Mouse (Mus musculus): ENCODE results near the gene Trib2. TPM values are rescaled to one million over a fixed set of nuclear protein-coding genes. Genes with fewer than 3 reads are reported as not detected.

Trib2 gene
- polyA plus RNA-seq, 1 experiment from 2014 or later: 150 TPM

- WGBS: 80% methylated on average over 7 of the region's 7 CpGs
- Histone ChIP-seq H3K4me2 (replicated peaks) (no peak overlapping the region), H3K4me3 (replicated peaks; ENCODE audit: low read length) (no peak overlapping the region), H3K27me3 (ENCODE audit: control insufficient read depth, insufficient read depth, low read length) (no peaks in the 10 kb centered on the region), H3K9me3 (ENCODE audit: control insufficient read depth, low read length) (no peaks in the 10 kb centered on the region), H3K27ac (no peak overlapping the region), H3K36me3 (replicated peaks; ENCODE audit: control insufficient read depth, insufficient read depth) (peaks cover 97% of the 10 kb centered on the region), H3K9ac (no peak overlapping the region), H3K4me1 (replicated peaks; ENCODE audit: control insufficient read depth, insufficient read depth, low read length) (peaks cover 37% of the 10 kb centered on the region)
- ATAC-seq (ENCODE audit: low FRiP score) (no peak), DNase-seq (ENCODE audit: low spot score) (no peak)
Measured at GRCm38 (mm10) chr12:15798019-15798418, 18.7 kb downstream of the Trib2 start.

- no peak overlapping the region for H3K4me3 ChIP-seq (replicated peaks; ENCODE audit: low read length)
- H3K4me1 ChIP-seq (replicated peaks; ENCODE audit: control insufficient read depth, insufficient read depth, low read length): peaks cover 27% of the 10 kb centered on the region
- no peak overlapping the region for H3K9ac ChIP-seq
- H3K27me3 ChIP-seq (ENCODE audit: control insufficient read depth, insufficient read depth, low read length): no peaks in the 10 kb centered on the region
- no peak for DNase-seq (ENCODE audit: low spot score)
- no peaks in the 10 kb centered on the region for H3K9me3 ChIP-seq (ENCODE audit: control insufficient read depth, low read length)
- WGBS: 72% methylated on average over 3 of the region's 3 CpGs
- H3K4me2 ChIP-seq (replicated peaks): no peak overlapping the region
- ATAC-seq (ENCODE audit: low FRiP score): no peak
- H3K27ac ChIP-seq: no peak overlapping the region
- H3K36me3 ChIP-seq (replicated peaks; ENCODE audit: control insufficient read depth, insufficient read depth): peaks cover 99% of the 10 kb centered on the region
Measured at GRCm38 (mm10) chr12:15795886-15796285, 20.8 kb downstream of the Trib2 start.

DNA sequence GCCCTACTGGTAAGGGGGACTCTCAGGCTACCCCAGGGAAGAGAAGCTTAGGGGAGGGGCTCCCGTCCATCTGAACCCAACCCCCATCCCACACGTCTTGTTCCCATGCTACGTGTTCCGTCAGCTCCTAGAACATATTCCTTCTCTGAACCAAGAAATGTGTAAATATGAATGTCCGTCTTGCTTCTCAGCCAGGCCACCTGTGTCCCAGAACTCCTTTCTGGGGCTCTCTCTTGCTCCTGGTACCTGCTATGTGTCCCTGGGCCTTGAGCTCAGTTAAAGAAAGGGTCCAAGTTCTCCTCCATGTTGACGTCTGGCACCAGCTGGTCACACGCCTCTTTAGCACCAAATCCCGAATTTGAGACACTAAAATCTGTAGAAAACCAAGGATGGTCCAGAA is 23.4 kb downstream of the Trib2 start:
- Histone ChIP-seq H3K9ac (no peak overlapping the region), H3K4me3 (replicated peaks; ENCODE audit: low read length) (no peak overlapping the region), H3K27ac (no peak overlapping the region), H3K9me3 (ENCODE audit: control insufficient read depth, low read length) (no peaks in the 10 kb centered on the region), H3K4me1 (replicated peaks; ENCODE audit: control insufficient read depth, insufficient read depth, low read length) (0 out of 2 replicates have a peak, but pooled peaks cover 5% of the 10 kb centered on the region), H3K27me3 (ENCODE audit: control insufficient read depth, insufficient read depth, low read length) (no peaks in the 10 kb centered on the region), H3K36me3 (replicated peaks; ENCODE audit: control insufficient read depth, insufficient read depth) (peaks cover 89% of the 10 kb centered on the region), H3K4me2 (replicated peaks) (no peak overlapping the region)
- WGBS: 93% methylated on average over 8 of the region's 8 CpGs
- ATAC-seq (ENCODE audit: low FRiP score) (no peak), DNase-seq (ENCODE audit: low spot score) (no peak)

GRCm38 (mm10) chr12:15790181-15790580 is 26.5 kb downstream of the Trib2 start:
- Histone ChIP-seq H3K9ac (no peak overlapping the region), H3K4me2 (replicated peaks) (no peak overlapping the region), H3K36me3 (replicated peaks; ENCODE audit: control insufficient read depth, insufficient read depth) (peaks cover 58% of the 10 kb centered on the region), H3K9me3 (ENCODE audit: control insufficient read depth, low read length) (no peaks in the 10 kb centered on the region), H3K4me3 (replicated peaks; ENCODE audit: low read length) (no peak overlapping the region), H3K27me3 (ENCODE audit: control insufficient read depth, insufficient read depth, low read length) (no peaks in the 10 kb centered on the region), H3K4me1 (replicated peaks; ENCODE audit: control insufficient read depth, insufficient read depth, low read length) (no peaks in the 10 kb centered on the region), H3K27ac (no peak overlapping the region)
- ATAC-seq (ENCODE audit: low FRiP score): 0 out of 2 replicates have a peak, but pooled peaks have one; percentile 21
- 75% methylated on average over 2 of the region's 2 CpGs for WGBS
- DNase-seq (ENCODE audit: low spot score): no peak

GRCm38 (mm10) chr12:15777047-15777446 is 39.7 kb downstream of the Trib2 start:
- H3K36me3 ChIP-seq (replicated peaks; ENCODE audit: control insufficient read depth, insufficient read depth): no peaks in the 10 kb centered on the region
- no peak overlapping the region for H3K4me3 ChIP-seq (replicated peaks; ENCODE audit: low read length)
- ATAC-seq (ENCODE audit: low FRiP score) (no peak), DNase-seq (ENCODE audit: low spot score) (no peak)
- H3K9ac ChIP-seq: no peak overlapping the region
- no peaks in the 10 kb centered on the region for H3K4me1 ChIP-seq (replicated peaks; ENCODE audit: control insufficient read depth, insufficient read depth, low read length)
- 0 out of 2 replicates have a peak, but pooled peaks cover 6% of the 10 kb centered on the region for H3K9me3 ChIP-seq (ENCODE audit: control insufficient read depth, low read length)
- H3K4me2 ChIP-seq (replicated peaks): no peak overlapping the region
- H3K27ac ChIP-seq: no peak overlapping the region
- no peaks in the 10 kb centered on the region for H3K27me3 ChIP-seq (ENCODE audit: control insufficient read depth, insufficient read depth, low read length)

GRCm38 (mm10) chr12:15771686-15772085 is 45.0 kb downstream of the Trib2 start:
- no peak overlapping the region for H3K4me3 ChIP-seq (replicated peaks; ENCODE audit: low read length)
- 73% methylated on average over 6 of the region's 6 CpGs for WGBS
- H3K9me3 ChIP-seq (ENCODE audit: control insufficient read depth, low read length): no peaks in the 10 kb centered on the region
- DNase-seq (ENCODE audit: low spot score) (no peak), ATAC-seq (ENCODE audit: low FRiP score) (no peak)
- no peak overlapping the region for H3K27ac ChIP-seq
- no peaks in the 10 kb centered on the region for H3K4me1 ChIP-seq (replicated peaks; ENCODE audit: control insufficient read depth, insufficient read depth, low read length)
- no peaks in the 10 kb centered on the region for H3K36me3 ChIP-seq (replicated peaks; ENCODE audit: control insufficient read depth, insufficient read depth)
- H3K9ac ChIP-seq: no peak overlapping the region
- no peaks in the 10 kb centered on the region for H3K27me3 ChIP-seq (ENCODE audit: control insufficient read depth, insufficient read depth, low read length)
- H3K4me2 ChIP-seq (replicated peaks): no peak overlapping the region

GRCm38 (mm10) chr12:15768536-15768935 is 48.2 kb downstream of the Trib2 start:
- Histone ChIP-seq H3K4me1 (replicated peaks; ENCODE audit: control insufficient read depth, insufficient read depth, low read length) (no peaks in the 10 kb centered on the region), H3K27me3 (ENCODE audit: control insufficient read depth, insufficient read depth, low read length) (no peaks in the 10 kb centered on the region), H3K4me2 (replicated peaks) (no peak overlapping the region), H3K27ac (no peak overlapping the region), H3K36me3 (replicated peaks; ENCODE audit: control insufficient read depth, insufficient read depth) (no peaks in the 10 kb centered on the region), H3K4me3 (replicated peaks; ENCODE audit: low read length) (no peak overlapping the region), H3K9ac (no peak overlapping the region), H3K9me3 (ENCODE audit: control insufficient read depth, low read length) (no peaks in the 10 kb centered on the region)
- ATAC-seq (ENCODE audit: low FRiP score) (no peak), DNase-seq (ENCODE audit: low spot score) (no peak)
- 80% methylated on average over 3 of the region's 3 CpGs for WGBS

GRCm38 (mm10) chr12:15765996-15766395 is 50.7 kb downstream of the Trib2 start:
- no peaks in the 10 kb centered on the region for H3K36me3 ChIP-seq (replicated peaks; ENCODE audit: control insufficient read depth, insufficient read depth)
- H3K4me3 ChIP-seq (replicated peaks; ENCODE audit: low read length): no peak overlapping the region
- no peak overlapping the region for H3K4me2 ChIP-seq (replicated peaks)
- H3K9me3 ChIP-seq (ENCODE audit: control insufficient read depth, low read length): no peaks in the 10 kb centered on the region
- no peak for ATAC-seq (ENCODE audit: low FRiP score)
- no peaks in the 10 kb centered on the region for H3K4me1 ChIP-seq (replicated peaks; ENCODE audit: control insufficient read depth, insufficient read depth, low read length)
- no peak overlapping the region for H3K27ac ChIP-seq
- no peak overlapping the region for H3K9ac ChIP-seq
- H3K27me3 ChIP-seq (ENCODE audit: control insufficient read depth, insufficient read depth, low read length): no peaks in the 10 kb centered on the region
- no peak for DNase-seq (ENCODE audit: low spot score)
- 94% methylated on average over 12 of the region's 12 CpGs for WGBS

DNA sequence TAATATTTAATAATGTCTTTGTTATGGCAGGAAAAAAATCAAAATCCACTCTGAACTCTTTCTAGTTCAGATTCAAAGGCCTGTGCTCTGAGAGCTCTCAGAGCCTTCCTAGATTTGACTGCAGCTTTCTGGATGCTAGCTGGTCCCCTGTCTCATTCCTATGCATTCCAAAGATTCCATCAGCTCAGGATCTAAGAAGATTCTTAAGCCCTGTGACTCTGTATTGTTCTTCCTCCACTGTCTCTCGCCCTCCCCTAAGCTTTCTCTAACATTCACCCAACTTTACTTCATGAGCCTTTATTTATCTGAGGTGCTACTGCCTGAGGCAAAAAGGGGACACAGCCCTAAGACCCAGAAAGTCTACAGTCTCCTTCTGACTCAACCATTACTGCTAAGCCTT is 51.5 kb downstream of the Trib2 start:
- H3K9me3 ChIP-seq (ENCODE audit: control insufficient read depth, low read length): no peaks in the 10 kb centered on the region
- H3K27me3 ChIP-seq (ENCODE audit: control insufficient read depth, insufficient read depth, low read length): no peaks in the 10 kb centered on the region
- ATAC-seq (ENCODE audit: low FRiP score) (no peak), DNase-seq (ENCODE audit: low spot score) (no peak)
- no peaks in the 10 kb centered on the region for H3K4me1 ChIP-seq (replicated peaks; ENCODE audit: control insufficient read depth, insufficient read depth, low read length)
- H3K4me3 ChIP-seq (replicated peaks; ENCODE audit: low read length): no peak overlapping the region
- no peak overlapping the region for H3K4me2 ChIP-seq (replicated peaks)
- H3K27ac ChIP-seq: no peak overlapping the region
- no peak overlapping the region for H3K9ac ChIP-seq
- H3K36me3 ChIP-seq (replicated peaks; ENCODE audit: control insufficient read depth, insufficient read depth): no peaks in the 10 kb centered on the region
- WGBS: 10% methylated on average over 1 of the region's 1 CpGs

DNA sequence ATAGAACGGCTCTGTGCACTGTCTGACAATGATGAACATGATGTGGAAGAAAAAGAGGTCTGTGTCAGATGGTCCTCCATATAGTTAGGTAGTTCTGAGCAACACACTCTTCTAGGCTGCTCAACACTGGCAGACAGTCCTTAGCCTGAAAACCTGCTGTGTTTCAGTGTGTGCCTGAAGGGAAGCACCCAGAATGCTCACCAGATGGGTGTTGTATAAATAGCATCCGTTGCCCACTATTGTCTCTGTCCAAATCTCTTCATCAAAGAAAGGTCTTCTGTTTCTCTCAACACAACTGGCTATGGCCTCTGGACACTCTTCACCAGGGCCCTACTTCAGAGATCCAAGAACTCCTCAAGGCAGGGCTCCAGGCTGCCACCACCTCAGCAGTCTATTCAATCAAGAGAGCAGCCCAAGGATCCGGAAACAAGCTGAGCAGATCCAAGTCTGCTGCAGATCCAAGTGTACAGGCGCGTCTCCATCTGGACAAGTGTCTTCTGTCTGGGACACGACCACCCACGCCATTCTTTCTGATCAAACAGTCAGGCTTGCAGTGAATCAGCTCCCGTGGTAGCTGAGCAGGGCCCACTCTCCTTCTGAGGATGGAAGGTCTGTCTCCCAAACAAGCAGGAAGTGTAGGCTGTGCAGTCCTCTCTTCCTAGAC is 55.1 kb downstream of the Trib2 start:
- Histone ChIP-seq H3K4me1 (replicated peaks; ENCODE audit: control insufficient read depth, insufficient read depth, low read length) (no peaks in the 10 kb centered on the region), H3K9me3 (ENCODE audit: control insufficient read depth, low read length) (no peaks in the 10 kb centered on the region), H3K27ac (no peak overlapping the region), H3K36me3 (replicated peaks; ENCODE audit: control insufficient read depth, insufficient read depth) (no peaks in the 10 kb centered on the region), H3K27me3 (ENCODE audit: control insufficient read depth, insufficient read depth, low read length) (no peaks in the 10 kb centered on the region), H3K4me2 (replicated peaks) (no peak overlapping the region), H3K4me3 (replicated peaks; ENCODE audit: low read length) (no peak overlapping the region), H3K9ac (no peak overlapping the region)
- WGBS: 91% methylated on average over 8 of the region's 8 CpGs
- DNase-seq (ENCODE audit: low spot score) (no peak), ATAC-seq (ENCODE audit: low FRiP score) (no peak)

All from hindbrain, embryonic 14.5 days (tissue).